Mouse (Mus musculus): Measurements from ENCODE around the gene Dpp4.

The Dpp4 gene

GRCm38 (mm10) chr2:62408701-62409201 is 3.3 kb downstream of the Dpp4 start:
- DNase-seq (ENCODE audit: low read depth, low spot score), result peak; percentile 65

GRCm38 (mm10) chr2:62408216-62408615 is 3.8 kb downstream of the Dpp4 start:
- no peak for DNase-seq (ENCODE audit: low read depth, low spot score)

GRCm38 (mm10) chr2:62403556-62404135 is 8.4 kb downstream of the Dpp4 start:
- no peak for DNase-seq (ENCODE audit: low read depth, low spot score)

GRCm38 (mm10) chr2:62401011-62401410 is 11.0 kb downstream of the Dpp4 start:
- DNase-seq (ENCODE audit: low read depth, low spot score), result no peak

DNA sequence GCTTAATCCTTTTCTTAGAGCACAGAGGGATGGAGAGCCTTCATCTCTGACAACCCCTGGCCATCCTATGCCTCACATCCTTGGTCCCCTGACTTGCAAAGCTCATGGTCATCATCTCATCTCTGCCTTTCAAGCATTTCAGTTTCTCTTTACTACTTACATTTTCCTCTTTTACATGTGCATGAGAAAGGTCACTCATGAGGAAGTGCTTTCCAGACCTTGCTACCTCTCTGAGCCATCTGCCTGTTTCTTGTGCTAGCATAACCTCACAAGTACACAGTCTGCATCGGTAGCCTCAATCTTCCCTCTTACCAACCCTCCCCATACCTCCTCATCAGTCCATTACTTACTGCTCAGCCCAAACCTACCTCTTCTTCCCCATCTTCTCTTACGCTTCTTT is 12.2 kb downstream of the Dpp4 start:
- DNase-seq (ENCODE audit: low read depth, low spot score), result no peak

DNA sequence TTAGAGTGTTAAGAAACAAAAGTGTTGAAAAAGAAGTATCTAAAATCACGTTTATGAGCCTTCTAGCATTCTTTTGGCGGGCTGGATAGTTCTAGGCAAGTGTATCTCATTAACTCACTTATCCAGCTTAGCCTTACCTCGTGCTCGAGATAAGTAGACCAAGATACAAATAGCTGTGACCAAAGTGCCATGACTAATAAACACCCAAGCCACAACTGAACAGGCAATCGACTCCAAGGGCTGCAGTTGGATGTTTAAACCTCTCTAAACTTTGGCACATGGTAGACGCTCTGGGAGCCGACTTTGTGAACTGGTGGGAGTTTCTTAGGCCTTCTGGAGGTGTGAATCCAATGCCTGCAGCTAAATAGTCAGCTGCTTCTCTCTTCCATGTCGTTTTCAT is 12.7 kb downstream of the Dpp4 start:
- no peak for DNase-seq (ENCODE audit: low read depth, low spot score)

DNA sequence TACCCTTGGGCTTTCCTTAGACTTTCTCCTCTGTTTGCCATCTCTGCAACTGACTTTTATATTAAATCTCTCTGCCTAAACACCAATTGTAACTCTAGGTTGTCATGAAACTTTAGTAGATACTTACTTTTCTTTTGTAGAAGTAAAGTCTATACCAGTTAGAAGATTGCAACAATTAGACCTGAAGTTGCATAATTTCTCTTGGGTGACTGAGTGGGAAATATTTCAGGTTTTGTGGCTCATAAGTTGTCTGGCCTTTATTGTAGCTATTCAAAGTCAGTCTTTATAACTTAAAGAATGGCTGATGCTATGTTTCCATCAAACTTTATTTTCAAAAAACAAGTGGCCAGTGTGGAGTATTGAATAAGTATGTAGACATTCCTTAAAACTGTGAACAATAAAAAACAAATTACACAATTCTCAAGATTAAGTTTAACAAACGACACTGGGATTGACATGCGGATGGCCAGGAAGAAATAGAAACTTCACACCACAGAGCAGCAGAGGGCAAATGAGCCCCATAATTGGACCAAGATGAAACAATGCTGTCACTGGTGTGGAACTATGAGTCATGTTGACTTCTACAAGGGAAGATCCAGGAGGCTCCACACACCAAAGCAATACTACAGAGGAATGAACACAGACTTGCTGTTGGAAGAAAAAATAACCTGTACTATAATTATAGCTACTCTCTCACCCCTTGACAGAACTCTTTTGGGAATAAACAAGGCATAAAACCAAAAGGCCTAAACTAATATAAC is 13.7 kb downstream of the Dpp4 start:
- DNase-seq (ENCODE audit: low read depth, low spot score), result no peak

DNA sequence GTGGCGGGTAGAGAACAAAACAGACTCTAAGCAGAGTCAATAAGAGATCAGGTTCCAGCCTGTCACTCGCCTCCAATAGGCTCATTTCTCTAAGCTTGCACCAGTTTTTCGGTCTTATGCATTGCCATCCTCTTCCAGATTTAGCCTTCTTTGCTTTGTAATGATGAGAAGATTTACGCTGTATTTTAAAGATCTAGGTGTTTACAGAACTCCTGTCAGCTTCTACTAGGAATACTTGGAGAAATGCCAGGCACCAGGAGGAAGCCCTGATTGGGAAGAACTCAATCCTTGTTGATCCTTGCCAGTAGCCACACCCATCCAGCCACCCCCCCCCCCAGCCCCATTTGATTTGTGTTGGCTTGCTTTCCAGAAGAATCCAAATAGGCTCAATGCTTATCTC is 14.4 kb downstream of the Dpp4 start:
- no peak for DNase-seq (ENCODE audit: low read depth, low spot score)

DNA sequence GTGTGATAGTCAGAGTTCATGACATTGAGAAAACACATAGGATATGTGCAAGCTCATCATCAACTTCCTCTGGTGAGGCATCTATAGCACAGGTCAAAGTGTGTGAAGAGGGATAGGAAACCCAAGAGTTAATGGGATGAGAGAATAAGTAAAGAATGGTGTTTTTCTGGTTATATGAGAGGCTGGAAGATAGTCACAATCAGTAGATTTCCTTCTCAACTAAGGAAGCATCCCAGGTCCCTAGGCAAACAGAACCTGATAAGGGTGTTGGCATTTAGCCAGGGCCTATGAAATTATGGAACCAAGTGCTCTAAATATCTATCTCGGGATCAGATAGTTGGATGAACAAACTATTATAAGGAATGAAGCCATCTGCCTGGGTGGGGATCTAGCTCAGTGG is 15.2 kb downstream of the Dpp4 start:
- no peak for DNase-seq (ENCODE audit: low read depth, low spot score)

GRCm38 (mm10) chr2:62394800-62395199 is 17.2 kb downstream of the Dpp4 start:
- peak; percentile 76 for DNase-seq (ENCODE audit: low read depth, low spot score)

DNA sequence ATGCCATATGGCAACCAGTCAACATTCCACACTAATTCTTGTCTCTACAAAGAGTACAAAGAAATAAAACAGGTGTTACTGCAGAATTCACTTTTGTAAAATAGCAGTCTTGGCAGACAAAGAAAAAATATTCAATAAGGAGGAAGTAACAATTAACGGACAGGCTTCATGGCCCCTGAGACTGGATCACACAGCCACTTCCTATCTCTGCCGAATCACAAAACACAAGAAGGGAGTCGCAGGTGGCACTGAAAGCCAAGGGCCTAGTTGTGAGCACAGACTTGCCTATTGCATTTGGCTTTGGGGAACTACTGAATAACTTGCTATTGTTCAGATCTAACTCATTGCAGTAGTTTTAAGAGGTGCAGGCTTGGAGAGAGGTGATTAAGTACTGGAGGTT is 19.9 kb downstream of the Dpp4 start:
- DNase-seq (ENCODE audit: low read depth, low spot score), result peak; percentile 40

- peak; percentile 78 for DNase-seq (ENCODE audit: low read depth, low spot score)
These were observed 21.0 kb downstream of the Dpp4 start for GRCm38 (mm10) chr2:62390961-62391461.

DNA sequence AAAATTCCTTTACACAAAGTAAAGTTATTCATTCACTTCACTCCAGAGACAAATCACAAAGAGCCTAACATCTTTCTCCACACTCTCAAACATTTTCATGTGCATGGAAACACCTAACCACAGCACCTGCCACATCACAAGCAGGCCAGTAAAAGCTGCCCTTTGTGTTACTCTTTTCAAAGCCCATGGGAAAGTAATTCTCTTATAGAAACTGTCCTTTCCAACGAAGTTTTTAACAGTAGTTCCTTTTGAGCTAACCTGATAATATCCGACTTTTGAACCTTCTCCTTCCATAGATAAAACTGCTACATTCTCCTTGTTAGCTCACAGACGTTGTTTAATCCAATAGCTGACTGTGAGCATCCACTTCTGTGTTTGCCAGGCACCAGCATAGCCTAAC is 21.7 kb downstream of the Dpp4 start:
- peak; percentile 49 for DNase-seq (ENCODE audit: low read depth, low spot score)

DNA sequence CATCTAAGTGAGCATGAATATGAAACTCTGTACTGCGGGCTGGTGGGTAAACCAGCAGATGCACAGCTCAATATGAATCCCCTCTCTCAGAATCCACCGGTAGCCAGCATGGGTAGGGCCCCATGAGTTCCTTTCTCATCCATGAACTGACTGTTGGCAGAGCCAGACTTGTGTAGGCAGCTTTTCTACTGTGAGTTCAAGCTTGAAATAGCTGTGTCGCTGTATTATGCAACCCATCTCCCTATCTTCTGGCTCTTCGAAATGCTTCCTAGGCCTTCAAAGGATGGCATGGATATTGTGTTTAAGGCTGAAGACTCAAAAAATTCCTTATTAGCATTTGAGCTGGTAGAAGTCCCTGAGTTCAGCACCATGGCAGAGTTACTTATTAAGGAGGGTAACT is 23.2 kb downstream of the Dpp4 start:
- no peak for DNase-seq (ENCODE audit: low read depth, low spot score)

DNA sequence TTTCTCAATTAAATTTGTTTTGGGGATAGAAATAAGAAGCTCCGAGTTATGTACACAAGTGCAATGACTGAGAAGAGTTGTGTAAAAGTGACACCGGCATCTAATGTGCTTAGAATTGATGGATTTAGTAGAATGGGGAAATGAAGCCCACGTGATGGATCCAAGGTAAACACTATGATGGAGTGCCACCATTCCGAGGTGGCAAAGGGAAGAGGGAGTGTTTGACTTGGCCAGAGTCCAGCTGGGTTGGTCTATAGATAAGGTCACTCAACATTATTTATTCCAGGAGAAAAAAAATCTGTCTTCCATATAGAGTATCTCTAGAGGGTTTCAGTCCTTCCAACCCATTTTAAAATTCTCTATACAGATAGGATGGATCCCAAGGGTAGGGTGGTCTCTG is 28.8 kb downstream of the Dpp4 start:
- no peak for DNase-seq (ENCODE audit: low read depth, low spot score)

- no peak for DNase-seq (ENCODE audit: low read depth, low spot score)
These were observed 29.6 kb downstream of the Dpp4 start for GRCm38 (mm10) chr2:62382440-62382839.

DNA sequence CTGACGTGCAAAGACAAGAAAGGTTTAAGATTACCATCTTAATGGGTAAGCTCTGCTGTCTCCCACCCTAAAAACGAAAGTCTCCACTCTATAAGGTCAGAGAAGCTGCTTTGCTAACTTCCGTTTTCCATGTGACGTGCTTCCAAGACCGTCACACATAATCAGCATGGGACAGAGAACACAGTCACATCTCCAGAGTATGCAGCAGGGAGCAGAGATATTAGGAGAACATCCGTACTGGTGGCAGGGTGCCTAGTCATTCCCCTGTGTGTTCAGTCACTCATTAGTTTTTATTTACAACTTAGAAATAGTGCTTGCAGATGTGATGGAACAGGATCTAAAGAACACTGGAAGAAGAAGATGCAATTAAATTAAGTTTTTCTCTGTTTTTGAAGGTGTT is 30.3 kb downstream of the Dpp4 start:
- DNase-seq (ENCODE audit: low read depth, low spot score), result no peak

DNA sequence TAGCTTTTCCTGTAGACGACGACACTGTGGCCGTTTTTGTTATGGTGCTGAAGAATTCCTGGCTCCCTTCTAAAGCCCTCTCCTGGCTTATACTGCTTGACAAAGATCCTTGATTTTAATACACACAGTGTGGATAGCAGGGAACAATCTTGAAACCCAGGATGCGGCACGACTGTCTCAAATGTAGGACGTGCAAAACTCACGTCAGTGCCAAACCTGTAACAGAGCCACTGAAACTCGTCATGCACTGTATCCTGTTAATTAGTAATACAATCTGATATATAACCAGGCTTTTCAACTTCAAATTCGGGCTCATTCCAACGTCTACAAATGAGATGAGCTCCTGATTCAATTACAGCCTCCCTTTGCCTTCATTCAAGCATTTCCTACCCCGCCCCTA is 38.3 kb downstream of the Dpp4 start:
- no peak for DNase-seq (ENCODE audit: low read depth, low spot score)

DNA sequence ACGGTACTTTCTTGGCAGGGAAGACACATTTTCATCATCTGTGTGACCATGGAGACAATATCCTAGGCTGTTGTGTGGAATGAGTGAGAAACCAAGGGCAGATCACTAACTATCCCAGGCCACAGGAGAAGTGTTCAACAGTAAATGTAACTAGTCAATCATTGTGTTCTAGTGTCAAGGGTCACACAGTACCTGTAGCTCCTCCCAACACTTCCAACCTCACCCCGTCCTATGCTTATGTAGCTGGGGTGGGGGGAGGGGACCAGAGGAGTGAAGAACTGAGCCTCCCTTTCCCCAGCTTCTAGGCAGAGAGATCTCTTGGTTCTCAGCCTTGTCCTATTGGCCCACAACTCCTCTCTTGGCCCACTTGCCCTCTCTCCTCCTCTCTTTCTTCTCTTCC is 42.0 kb downstream of the Dpp4 start:
- DNase-seq (ENCODE audit: low read depth, low spot score), result no peak

GRCm38 (mm10) chr2:62368349-62369053 is 43.5 kb downstream of the Dpp4 start:
- no peak for DNase-seq (ENCODE audit: low read depth, low spot score)

DNA sequence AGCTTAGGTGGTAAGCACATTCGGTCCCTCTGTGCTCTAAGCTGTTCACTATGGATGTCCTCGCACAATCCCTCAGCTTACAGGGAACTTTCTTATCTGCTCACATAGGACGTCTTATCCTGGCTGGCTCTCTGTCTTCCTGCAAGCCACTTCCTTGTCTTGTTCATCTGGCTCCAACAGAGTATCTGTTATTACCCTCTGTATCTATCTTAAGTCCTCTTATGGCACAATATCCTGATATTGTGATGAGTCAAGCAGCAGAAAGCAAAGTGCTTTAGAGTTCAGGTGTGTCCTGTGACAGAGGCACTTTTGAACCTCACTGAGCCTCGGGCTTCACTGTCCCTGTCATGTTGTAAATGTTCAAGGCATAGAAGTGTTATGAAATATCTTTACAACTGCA is 48.4 kb downstream of the Dpp4 start:
- no peak for DNase-seq (ENCODE audit: low read depth, low spot score)

DNA sequence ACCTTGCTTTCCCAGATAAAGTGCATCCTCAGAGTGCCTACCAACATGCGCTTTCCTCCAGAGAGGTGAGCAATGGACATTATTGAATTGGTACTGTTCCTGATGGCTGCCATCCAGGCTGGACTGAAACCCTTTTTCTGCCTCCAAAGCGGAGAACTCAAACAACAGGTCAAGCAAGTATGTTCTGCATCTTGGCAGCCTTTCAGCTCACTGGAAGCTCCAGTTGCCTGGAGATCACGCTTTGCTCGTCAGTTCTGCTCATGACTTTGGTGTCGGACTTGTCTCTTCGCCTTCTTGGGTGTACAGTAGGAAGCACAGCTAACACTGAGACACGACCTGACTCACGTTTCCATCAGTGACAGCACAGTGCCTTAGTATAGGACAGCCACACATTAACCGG is 49.8 kb downstream of the Dpp4 start:
- DNase-seq (ENCODE audit: low read depth, low spot score), result no peak

DNA sequence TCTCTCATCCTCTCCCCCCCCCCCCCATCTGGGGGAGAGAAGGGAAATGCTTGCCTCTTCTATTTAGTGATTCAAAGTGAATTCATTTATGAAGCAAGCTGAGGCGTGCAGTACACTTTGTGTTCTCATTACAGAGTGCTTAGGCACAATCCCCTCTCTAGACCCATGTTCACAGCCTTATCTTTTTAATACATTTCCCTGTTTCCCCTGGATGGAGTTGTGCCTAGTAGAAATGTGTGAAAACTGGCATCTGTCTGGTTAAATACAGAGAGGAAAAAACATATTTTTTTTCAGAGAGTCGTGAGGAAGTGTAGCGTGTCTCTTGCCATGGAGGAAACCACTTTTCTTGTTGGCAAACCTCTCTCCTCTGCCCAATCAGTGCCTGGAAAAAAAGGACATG is 50.5 kb downstream of the Dpp4 start:
- DNase-seq (ENCODE audit: low read depth, low spot score), result no peak
